In genomic region chr10:25068301-25068700, GRCm38 (mm10) we compare ENCODE assay signal across 21 mouse cellular contexts.
A peak's percentile ranks its signal among the peaks of the same experiment; 100 is the strongest.
DNase-seq lines count a peak whose midpoint lies in the region; ATAC-seq and TF ChIP-seq lines count a peak whose summit lies in the region.
"Had no signal": no experiment of that assay in that cellular context is flagged by ENCODE, and none has a peak within 500 bp of the region (broad histone marks: within the 10 kb centered on the region; RNA-seq: fewer than 3 reads in every experiment).

No protein-coding gene starts in this region.

- no peaks in the 10 kb centered on the region for H3K27me3 ChIP-seq in hindbrain, embryonic 11.5 days (ENCODE audit: control insufficient read depth, insufficient read depth, low read length)
- no peaks in the 10 kb centered on the region for H3K27me3 ChIP-seq in hindbrain, embryonic 10.5 days (ENCODE audit: insufficient read depth, poor library complexity, severe bottlenecking)
- no peaks in the 10 kb centered on the region for H3K27me3 ChIP-seq in hindbrain, embryonic 12.5 days
- H3K27me3 ChIP-seq in midbrain, postnatal 0 days (ENCODE audit: insufficient read depth, low read length) = no peaks in the 10 kb centered on the region

- H3K4me1 ChIP-seq in hindbrain, embryonic 11.5 days (replicated peaks; ENCODE audit: control insufficient read depth, insufficient read depth, low read length) = no peaks in the 10 kb centered on the region
- H3K4me1 ChIP-seq in hindbrain, embryonic 10.5 days (replicated peaks) = no peaks in the 10 kb centered on the region
- 0 out of 2 replicates have a peak, but pooled peaks cover 3% of the 10 kb centered on the region for H3K4me1 ChIP-seq in hindbrain, embryonic 12.5 days
- no peaks in the 10 kb centered on the region for H3K4me1 ChIP-seq in midbrain, postnatal 0 days (ENCODE audit: insufficient read depth, low read length)

- no peaks in the 10 kb centered on the region for H3K9me3 ChIP-seq in hindbrain, embryonic 11.5 days (ENCODE audit: control insufficient read depth, low read length)
- 0 out of 2 replicates have a peak, but pooled peaks cover 8% of the 10 kb centered on the region for H3K9me3 ChIP-seq in hindbrain, embryonic 10.5 days
- no peaks in the 10 kb centered on the region for H3K9me3 ChIP-seq in hindbrain, embryonic 12.5 days (replicated peaks)
- no peaks in the 10 kb centered on the region for H3K9me3 ChIP-seq in midbrain, postnatal 0 days (ENCODE audit: low read length)

- WGBS in hindbrain, embryonic 11.5 days = 57% methylated on average over 8 of the region's 8 CpGs
- 70% methylated on average over 8 of the region's 8 CpGs for WGBS in hindbrain, embryonic 10.5 days
- 56% methylated on average over 8 of the region's 8 CpGs for WGBS in hindbrain, embryonic 12.5 days
- 60% methylated on average over 8 of the region's 8 CpGs for WGBS in midbrain, postnatal 0 days

- H3K4me2 ChIP-seq in hindbrain, embryonic 11.5 days (replicated peaks; ENCODE audit: low read depth, low read length) = no peak overlapping the region
- H3K4me2 ChIP-seq in hindbrain, embryonic 12.5 days (replicated peaks) = no peak overlapping the region
- no peak overlapping the region for H3K4me2 ChIP-seq in midbrain, postnatal 0 days (ENCODE audit: low read depth, low read length, poor library complexity, severe bottlenecking)

- TF ChIP-seq CTCF in midbrain, postnatal 0 days (IDR thresholded peaks at IDR 0.05) = no peak

- 0 out of 2 replicates have a peak overlapping the region, but pooled peaks have one; percentile 10 for H3K27ac ChIP-seq in hindbrain, embryonic 11.5 days (ENCODE audit: low read depth, low read length)
- no peak overlapping the region for H3K27ac ChIP-seq in hindbrain, embryonic 10.5 days
- H3K27ac ChIP-seq in hindbrain, embryonic 12.5 days = peak overlapping the region; percentile 74
- 0 out of 2 replicates have a peak overlapping the region, but pooled peaks have one; percentile 39 for H3K27ac ChIP-seq in midbrain, postnatal 0 days (ENCODE audit: low read depth, low read length)
- H3K27ac ChIP-seq: embryonic facial prominence, embryonic 10.5 days had no signal

- peak; percentile 31 for ATAC-seq in frontal cortex, adult (ENCODE audit: low TSS enrichment)
- ATAC-seq in hindbrain, embryonic 11.5 days (ENCODE audit: low FRiP score) = peak; percentile 38
- peak; percentile 74 for ATAC-seq in hindbrain, embryonic 12.5 days (ENCODE audit: low FRiP score)
- no peak for ATAC-seq in midbrain, postnatal 0 days (ENCODE audit: low FRiP score)
- ATAC-seq: liver, postnatal 0 days had no signal

- no peak for DNase-seq in frontal cortex, postnatal 14 days (ENCODE audit: low spot score in 2 of 2)
- DNase-seq in hindbrain, embryonic 11.5 days (ENCODE audit: low spot score) = no peak
- DNase-seq in hindbrain, embryonic 10.5 days (ENCODE audit: low spot score) = no peak
- DNase-seq in midbrain, postnatal 0 days (ENCODE audit: low spot score) = peak; percentile 24
- no peak for DNase-seq in testis, postnatal 14 days (ENCODE audit: low spot score)
- DNase-seq in left cerebral cortex, adult 9 months (ENCODE audit: low spot score in 2 of 2) = no peak
- DNase-seq: B cell, adult 2 months; cerebellum, adult 11 months; cerebellum, postnatal 36 days; heart, adult 18-20 months; kidney, adult 11 months; kidney, postnatal 10 days; layer of hippocampus, adult 9-11 months; liver, postnatal 0 days; lung, postnatal 4 days; right cerebral cortex, postnatal 25 days; thymus, adult 18-20 months had no signal

- no peak overlapping the region for H3K9ac ChIP-seq in hindbrain, embryonic 11.5 days (ENCODE audit: low read depth, low read length)
- H3K9ac ChIP-seq in hindbrain, embryonic 12.5 days = no peak overlapping the region
- H3K9ac ChIP-seq in midbrain, postnatal 0 days (replicated peaks; ENCODE audit: low read length, poor library complexity, severe bottlenecking) = no peak overlapping the region
- H3K9ac ChIP-seq: liver, postnatal 0 days had no signal

- H3K36me3 ChIP-seq in hindbrain, embryonic 11.5 days (ENCODE audit: control insufficient read depth, insufficient read depth, low read length) = 0 out of 2 replicates have a peak, but pooled peaks cover 2% of the 10 kb centered on the region
- no peaks in the 10 kb centered on the region for H3K36me3 ChIP-seq in hindbrain, embryonic 10.5 days
- no peaks in the 10 kb centered on the region for H3K36me3 ChIP-seq in hindbrain, embryonic 12.5 days
- H3K36me3 ChIP-seq in midbrain, postnatal 0 days (ENCODE audit: insufficient read depth, low read length) = no peaks in the 10 kb centered on the region
- H3K36me3 ChIP-seq: embryonic facial prominence, embryonic 10.5 days had no signal

- H3K4me3 ChIP-seq in hindbrain, embryonic 11.5 days (ENCODE audit: low read depth, low read length) = no peak overlapping the region
- no peak overlapping the region for H3K4me3 ChIP-seq in hindbrain, embryonic 10.5 days
- H3K4me3 ChIP-seq in hindbrain, embryonic 12.5 days = no peak overlapping the region
- H3K4me3 ChIP-seq in midbrain, postnatal 0 days (ENCODE audit: low read depth, low read length) = no peak overlapping the region
- H3K4me3 ChIP-seq: embryonic facial prominence, embryonic 10.5 days; erythroblast, embryonic 14.5 days had no signal
